Mouse (Mus musculus) intestine, embryonic 16.5 days (tissue): ENCODE results near the gene Atn1. TPM values are rescaled to one million over a fixed set of nuclear protein-coding genes. Genes with fewer than 3 reads are reported as not detected.

Source experiments
- ATAC-seq: fragments of 200-750 bp; cut with Nextera tagmentation; 2 replicates; pipeline ENCODE4 v1.8.0; 2017; ENCODE audit warnings: moderate TSS enrichment, moderate library complexity
- H3K27ac ChIP-seq: fragments of 300-500 bp; sonication (generic); 2 replicates; pipeline ENCODE4 v1.5.1; 2014; ENCODE audit warnings: mild to moderate bottlenecking, low read length
- H3K27me3 ChIP-seq: fragments of 300-500 bp; sonication (generic); replicated peaks from 2 replicates; pipeline ENCODE4 v1.6.1; 2014; ENCODE audit warnings: low read length, control low read depth, mixed read lengths; ENCODE audit not compliant: control insufficient read depth, insufficient read depth
- H3K36me3 ChIP-seq: fragments of 300-500 bp; sonication (generic); 2 replicates; pipeline ENCODE4 v1.6.1; 2014; ENCODE audit warnings: low read length, control low read depth; ENCODE audit not compliant: control insufficient read depth, insufficient read depth
- H3K4me1 ChIP-seq: fragments of 300-500 bp; sonication (generic); 2 replicates; pipeline ENCODE4 v1.6.1; 2014; ENCODE audit warnings: low read length, control low read depth, mixed read lengths; ENCODE audit not compliant: control insufficient read depth, insufficient read depth
- H3K4me2 ChIP-seq: fragments of 300-500 bp; sonication (generic); 2 replicates; pipeline ENCODE4 v1.6.1; 2014; ENCODE audit warnings: low read depth, low read length, control low read depth
- H3K4me3 ChIP-seq: fragments of 300-500 bp; sonication (generic); 2 replicates; pipeline ENCODE4 v1.5.1; 2014; ENCODE audit warnings: mild to moderate bottlenecking, low read length
- H3K9ac ChIP-seq: fragments of 300-500 bp; sonication (generic); 2 replicates; pipeline ENCODE4 v1.6.1; 2014; ENCODE audit warnings: low read depth, low read length
- H3K9me3 ChIP-seq: fragments of 300-500 bp; sonication (generic); 2 replicates; pipeline ENCODE4 v1.6.1; 2016; ENCODE audit warnings: low read length, control low read depth; ENCODE audit not compliant: control insufficient read depth
- WGBS: fragments of 180-500 bp; shearing (Covaris S2); extraction: QIAGEN DNeasy Blood & Tissue Kit; methylation state at CpG from one replicate; pipeline ENCODE4 v1.1.7; 2014; 5-methylcytosine and 5-hydroxymethylcytosine counted together
- polyA plus RNA-seq: library from polyadenylated mRNA; unstranded; fragments of >200 nt; fragmentation: Nextera tagmentation; extraction: Ambion mirVana; gene quantifications from 2 replicates; pipeline ENCODE4 v1.2.1, GENCODE M21; 2015

Atn1 gene
- polyA plus RNA-seq, 1 experiment from 2014 or later = 8.3 TPM

- no peak overlapping the region for H3K4me3 ChIP-seq
- no peak overlapping the region for H3K27ac ChIP-seq
- H3K4me1 ChIP-seq = no peaks in the 10 kb centered on the region
- no peak overlapping the region for H3K4me2 ChIP-seq
- WGBS = 64% methylated on average over 4 of the region's 4 CpGs
- no peaks in the 10 kb centered on the region for H3K27me3 ChIP-seq
- no peak overlapping the region for H3K9ac ChIP-seq
- no peak for ATAC-seq
- no peaks in the 10 kb centered on the region for H3K36me3 ChIP-seq
- no peaks in the 10 kb centered on the region for H3K9me3 ChIP-seq
These were observed 33.8 kb upstream of the Atn1 start for GRCm38 (mm10) chr6:124790121-124790520.

DNA sequence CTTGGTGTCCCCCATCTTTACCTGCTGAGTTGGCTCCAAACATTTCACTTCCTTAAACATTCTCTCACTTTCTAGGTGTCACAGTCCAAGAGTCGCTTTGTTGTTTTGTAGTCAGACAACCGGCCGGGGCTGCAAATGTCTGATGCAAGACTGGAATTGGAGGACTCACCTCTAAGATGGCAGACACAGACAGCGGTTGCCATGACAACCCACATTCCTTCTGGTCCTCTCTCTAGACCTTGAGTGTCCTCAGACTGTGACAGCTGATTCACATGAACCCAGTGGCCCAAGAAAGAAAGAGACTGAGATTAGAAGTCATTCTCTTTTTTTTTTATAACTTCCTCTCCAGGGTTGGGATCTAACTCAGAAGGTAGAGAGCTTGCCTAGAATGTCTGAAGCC is 33.2 kb upstream of the Atn1 start:
- H3K9ac ChIP-seq = no peak overlapping the region
- no peak overlapping the region for H3K4me3 ChIP-seq
- H3K36me3 ChIP-seq = no peaks in the 10 kb centered on the region
- WGBS = 81% methylated on average over 4 of the region's 4 CpGs
- ATAC-seq = no peak
- H3K9me3 ChIP-seq = no peaks in the 10 kb centered on the region
- no peaks in the 10 kb centered on the region for H3K27me3 ChIP-seq
- H3K27ac ChIP-seq = no peak overlapping the region
- H3K4me2 ChIP-seq = no peak overlapping the region
- H3K4me1 ChIP-seq = no peaks in the 10 kb centered on the region

DNA sequence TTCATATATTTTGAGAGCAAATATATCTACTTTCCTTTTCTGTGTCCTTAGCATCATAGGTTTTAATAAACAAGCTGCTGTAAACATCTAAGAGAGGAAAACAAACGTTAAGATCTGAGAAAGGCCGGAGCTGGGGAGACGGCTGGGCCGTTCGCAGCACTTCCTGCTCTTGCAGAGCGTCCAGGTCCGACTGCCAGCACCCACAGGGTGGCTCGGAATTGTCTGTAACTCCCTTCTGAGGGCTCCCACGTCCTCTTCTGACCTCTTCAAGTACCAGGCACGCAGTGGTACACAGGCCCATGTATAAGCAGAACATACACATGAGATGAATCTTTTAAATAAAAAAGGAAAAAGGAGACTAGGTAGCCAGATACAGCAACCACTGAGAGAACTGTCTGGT is 31.4 kb upstream of the Atn1 start:
- H3K27ac ChIP-seq = no peak overlapping the region
- WGBS = 66% methylated on average over 10 of the region's 10 CpGs
- H3K4me3 ChIP-seq = no peak overlapping the region
- no peaks in the 10 kb centered on the region for H3K9me3 ChIP-seq
- H3K9ac ChIP-seq = no peak overlapping the region
- no peaks in the 10 kb centered on the region for H3K27me3 ChIP-seq
- no peaks in the 10 kb centered on the region for H3K36me3 ChIP-seq
- no peak for ATAC-seq
- H3K4me2 ChIP-seq = no peak overlapping the region
- no peaks in the 10 kb centered on the region; the same call in 1 of the 2 replicates for H3K4me1 ChIP-seq

GRCm38 (mm10) chr6:124786756-124787420 is 30.6 kb upstream of the Atn1 start:
- Histone ChIP-seq H3K9ac (no peak overlapping the region), H3K9me3 (no peaks in the 10 kb centered on the region), H3K36me3 (no peaks in the 10 kb centered on the region), H3K4me1 (no peaks in the 10 kb centered on the region; the same call in 1 of the 2 replicates), H3K27ac (no peak overlapping the region), H3K27me3 (no peaks in the 10 kb centered on the region), H3K4me3 (no peak overlapping the region), H3K4me2 (no peak overlapping the region)
- ATAC-seq = no peak
- 49% methylated on average over 8 of the region's 8 CpGs for WGBS

DNA sequence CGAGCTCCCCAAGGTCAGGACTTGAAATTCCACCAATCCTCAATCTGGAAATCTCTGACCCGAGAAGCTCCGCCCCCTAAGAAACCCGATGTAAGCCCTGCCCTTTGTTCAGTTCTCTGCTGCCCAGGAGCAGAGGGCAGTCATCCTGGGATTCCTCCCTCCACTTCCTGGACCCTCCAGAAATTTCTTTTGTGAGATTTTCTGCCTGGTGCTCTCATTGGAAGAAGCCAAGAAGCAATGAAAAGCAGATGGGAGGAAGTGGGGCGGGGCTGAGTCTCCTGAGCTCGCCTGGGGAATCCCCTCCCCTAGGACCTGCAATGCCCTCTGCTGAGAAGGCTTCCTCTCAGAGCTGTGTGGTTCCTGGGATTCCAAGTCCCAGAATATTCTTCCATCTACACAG is 26.1 kb upstream of the Atn1 start:
- 20% methylated on average over 6 of the region's 6 CpGs for WGBS
- Histone ChIP-seq H3K27me3 (no peaks in the 10 kb centered on the region; the same call in 1 of the 2 replicates), H3K9ac (no peak overlapping the region), H3K4me1 (no peaks in the 10 kb centered on the region; the same call in 1 of the 2 replicates), H3K4me3 (peak overlapping the region; percentile 33), H3K27ac (no peak overlapping the region), H3K9me3 (no peaks in the 10 kb centered on the region), H3K36me3 (no peaks in the 10 kb centered on the region), H3K4me2 (peak overlapping the region; percentile 30)
- peak; percentile 53 for ATAC-seq

DNA sequence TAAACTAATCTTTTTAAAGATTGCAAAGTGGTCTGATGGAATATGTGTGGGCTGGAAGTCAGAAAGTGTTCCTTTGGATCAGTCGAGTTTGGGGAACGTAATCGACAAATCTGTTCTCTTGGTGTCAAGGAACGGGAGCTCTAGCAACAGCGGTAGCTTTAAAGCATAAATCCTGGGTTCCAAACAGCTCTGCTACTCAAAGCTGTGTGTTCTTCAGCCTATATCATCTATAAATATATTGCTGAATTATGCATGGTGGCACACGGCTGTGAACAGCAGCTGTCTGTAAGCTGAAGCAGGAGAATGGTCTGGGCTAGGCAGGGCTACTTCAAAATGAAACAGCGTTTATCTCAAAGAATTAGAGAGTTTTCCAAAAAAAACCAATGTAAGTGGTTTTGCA is 24.6 kb upstream of the Atn1 start:
- no peaks in the 10 kb centered on the region for H3K36me3 ChIP-seq
- H3K9me3 ChIP-seq = no peaks in the 10 kb centered on the region
- H3K9ac ChIP-seq = no peak overlapping the region
- no peaks in the 10 kb centered on the region; the same call in 1 of the 2 replicates for H3K4me1 ChIP-seq
- no peak overlapping the region for H3K4me2 ChIP-seq
- H3K27me3 ChIP-seq = no peaks in the 10 kb centered on the region; the same call in 1 of the 2 replicates
- WGBS = 87% methylated on average over 7 of the region's 7 CpGs
- no peak for ATAC-seq
- no peak overlapping the region for H3K4me3 ChIP-seq
- H3K27ac ChIP-seq = no peak overlapping the region

DNA sequence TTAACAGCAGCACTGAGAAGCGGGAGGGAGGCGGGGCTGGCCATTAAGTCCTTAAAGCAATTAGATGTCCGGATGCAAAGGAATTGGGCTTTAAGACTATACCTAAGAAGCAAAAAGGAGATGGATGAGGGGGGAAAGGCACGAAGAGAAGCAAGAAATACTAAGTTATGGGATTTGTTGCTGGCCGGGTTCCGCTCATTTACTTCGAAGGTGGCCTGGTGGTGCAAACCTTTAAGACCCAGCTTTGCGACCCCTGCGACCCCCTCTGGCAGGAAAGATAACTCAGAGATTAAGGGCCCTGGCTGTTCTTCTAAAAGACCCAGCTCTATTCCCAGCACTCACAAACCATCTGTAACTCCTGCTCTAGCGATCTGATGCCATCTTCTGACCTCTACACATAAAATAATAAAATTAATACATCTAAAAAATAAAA is 23.7 kb upstream of the Atn1 start:
- no peaks in the 10 kb centered on the region; the same call in 1 of the 2 replicates for H3K4me1 ChIP-seq
- 4% methylated on average over 10 of the region's 10 CpGs for WGBS
- peak overlapping the region; percentile 61 for H3K4me2 ChIP-seq
- ATAC-seq = peak; percentile 12; the same call in 1 of the 2 replicates
- no peak overlapping the region for H3K27ac ChIP-seq
- 0 out of 2 replicates have a peak overlapping the region, but pooled peaks have one; percentile 3 for H3K9ac ChIP-seq
- H3K36me3 ChIP-seq = no peaks in the 10 kb centered on the region
- H3K27me3 ChIP-seq = no peaks in the 10 kb centered on the region; the same call in 1 of the 2 replicates
- H3K4me3 ChIP-seq = peak overlapping the region; percentile 42
- H3K9me3 ChIP-seq = no peaks in the 10 kb centered on the region

- no peaks in the 10 kb centered on the region for H3K9me3 ChIP-seq
- H3K27me3 ChIP-seq = no peaks in the 10 kb centered on the region; the same call in 1 of the 2 replicates
- WGBS = 3% methylated on average over 23 of the region's 23 CpGs
- peak within 1 kb of the TSS; percentile 61 for H3K4me2 ChIP-seq
- ATAC-seq = peak; percentile 59
- H3K27ac ChIP-seq = no peak within 1 kb of the TSS
- H3K36me3 ChIP-seq = no peaks in the 10 kb centered on the region
- no peaks in the 10 kb centered on the region; the same call in 1 of the 2 replicates for H3K4me1 ChIP-seq
- H3K9ac ChIP-seq = 0 out of 2 replicates have a peak within 1 kb of the TSS, but pooled peaks have one; percentile 3
- H3K4me3 ChIP-seq = peak within 1 kb of the TSS; percentile 42
These were observed 23.1 kb upstream of the Atn1 start, which contains the start of gene Lrrc23 for GRCm38 (mm10) chr6:124779222-124779983. Lrrc23 (minus strand) TSS chr6:124779727.

GRCm38 (mm10) chr6:124770511-124770910 is 14.2 kb upstream of the Atn1 start:
- WGBS = 86% methylated on average over 15 of the region's 15 CpGs
- H3K9me3 ChIP-seq = no peaks in the 10 kb centered on the region

More at GRCm38 (mm10) chr6:124770511-124770910, 14.2 kb upstream of the Atn1 start:
- Histone ChIP-seq H3K36me3 (no peaks in the 10 kb centered on the region), H3K4me1 (peaks cover 17% of the 10 kb centered on the region), H3K27me3 (peaks cover 5% of the 10 kb centered on the region), H3K4me3 (no peak overlapping the region), H3K4me2 (no peak overlapping the region), H3K27ac (no peak overlapping the region), H3K9ac (no peak overlapping the region)
- no peak for ATAC-seq
